Mouse (Mus musculus): Measurements from ENCODE around the gene Arl15. TPM values are rescaled to one million over a fixed set of nuclear protein-coding genes. Genes with fewer than 3 reads are reported as not detected.

Gene Arl15
- polyA plus RNA-seq, 1 experiment from 2014 or later, result 12.9 TPM

- Histone ChIP-seq H3K4me1 (peaks cover 37% of the 10 kb centered on the region), H3K36me3 (peaks cover 4% of the 10 kb centered on the region; the same call in 1 of the 2 replicates), H3K27ac (no peak overlapping the region), H3K4me3 (no peak overlapping the region), H3K9me3 (replicated peaks) (no peaks in the 10 kb centered on the region), H3K27me3 (ENCODE audit: low read depth, poor library complexity, severe bottlenecking) (no peaks in the 10 kb centered on the region)
- no peak for DNase-seq (ENCODE audit: low spot score)
- 85% methylated on average over 13 of the region's 13 CpGs for WGBS
Observed at GRCm38 (mm10) chr13:113854551-113855312, 60.4 kb downstream of the Arl15 start.

- DNase-seq (ENCODE audit: low spot score), result no peak
- 84% methylated on average over 4 of the region's 4 CpGs for WGBS
- Histone ChIP-seq H3K27ac (no peak overlapping the region), H3K4me1 (peaks cover 53% of the 10 kb centered on the region), H3K4me3 (no peak overlapping the region), H3K9me3 (replicated peaks) (no peaks in the 10 kb centered on the region), H3K27me3 (ENCODE audit: low read depth, poor library complexity, severe bottlenecking) (no peaks in the 10 kb centered on the region), H3K36me3 (no peaks in the 10 kb centered on the region)
Observed at GRCm38 (mm10) chr13:113856946-113857345, 62.6 kb downstream of the Arl15 start.

GRCm38 (mm10) chr13:113858667-113859391 lies 64.5 kb downstream of the Arl15 start:
- no peaks in the 10 kb centered on the region for H3K9me3 ChIP-seq (replicated peaks)
- 75% methylated on average over 13 of the region's 13 CpGs for WGBS
- no peak overlapping the region for H3K4me3 ChIP-seq
- H3K4me1 ChIP-seq, result peaks cover 57% of the 10 kb centered on the region
- H3K27me3 ChIP-seq (ENCODE audit: low read depth, poor library complexity, severe bottlenecking), result no peaks in the 10 kb centered on the region
- H3K36me3 ChIP-seq, result no peaks in the 10 kb centered on the region
- peak overlapping the region; percentile 67; the same call in 1 of the 2 replicates for H3K27ac ChIP-seq
- DNase-seq (ENCODE audit: low spot score), result no peak

- H3K27ac ChIP-seq, result no peak overlapping the region
- no peaks in the 10 kb centered on the region for H3K36me3 ChIP-seq
- H3K4me3 ChIP-seq, result no peak overlapping the region
Observed at GRCm38 (mm10) chr13:113859392-113859776, 65.1 kb downstream of the Arl15 start.

GRCm38 (mm10) chr13:113860816-113861215 lies 66.5 kb downstream of the Arl15 start:
- H3K4me3 ChIP-seq, result no peak overlapping the region
- no peaks in the 10 kb centered on the region for H3K36me3 ChIP-seq
- H3K27ac ChIP-seq, result peak overlapping the region; percentile 74
- H3K4me1 ChIP-seq, result peaks cover 44% of the 10 kb centered on the region
- WGBS, result 77% methylated on average over 4 of the region's 4 CpGs
- H3K27me3 ChIP-seq (ENCODE audit: low read depth, poor library complexity, severe bottlenecking), result no peaks in the 10 kb centered on the region
- no peaks in the 10 kb centered on the region for H3K9me3 ChIP-seq (replicated peaks)
- DNase-seq (ENCODE audit: low spot score), result no peak

More at GRCm38 (mm10) chr13:113859392-113859776, 65.1 kb downstream of the Arl15 start:
- no peak for DNase-seq (ENCODE audit: low spot score)
- no peaks in the 10 kb centered on the region for H3K27me3 ChIP-seq (ENCODE audit: low read depth, poor library complexity, severe bottlenecking)
- WGBS, result 90% methylated on average over 11 of the region's 11 CpGs
- no peaks in the 10 kb centered on the region for H3K9me3 ChIP-seq (replicated peaks)
- peaks cover 57% of the 10 kb centered on the region for H3K4me1 ChIP-seq

GRCm38 (mm10) chr13:113861231-113861630 lies 66.9 kb downstream of the Arl15 start:
- no peaks in the 10 kb centered on the region for H3K27me3 ChIP-seq (ENCODE audit: low read depth, poor library complexity, severe bottlenecking)
- 95% methylated on average over 9 of the region's 9 CpGs for WGBS
- H3K4me3 ChIP-seq, result no peak overlapping the region
- H3K27ac ChIP-seq, result peak overlapping the region; percentile 74
- no peaks in the 10 kb centered on the region for H3K36me3 ChIP-seq
- H3K4me1 ChIP-seq, result peaks cover 42% of the 10 kb centered on the region
- no peaks in the 10 kb centered on the region for H3K9me3 ChIP-seq (replicated peaks)
- DNase-seq (ENCODE audit: low spot score), result no peak

- Histone ChIP-seq H3K4me3 (no peak overlapping the region), H3K27me3 (ENCODE audit: low read depth, poor library complexity, severe bottlenecking) (no peaks in the 10 kb centered on the region), H3K36me3 (no peaks in the 10 kb centered on the region), H3K9me3 (replicated peaks) (no peaks in the 10 kb centered on the region), H3K4me1 (peaks cover 37% of the 10 kb centered on the region), H3K27ac (no peak overlapping the region)
- no peak for DNase-seq (ENCODE audit: low spot score)
- 86% methylated on average over 10 of the region's 10 CpGs for WGBS
Observed at GRCm38 (mm10) chr13:113862951-113863350, 68.6 kb downstream of the Arl15 start.

GRCm38 (mm10) chr13:113863688-113864087 lies 69.4 kb downstream of the Arl15 start:
- no peaks in the 10 kb centered on the region for H3K9me3 ChIP-seq (replicated peaks)
- H3K36me3 ChIP-seq, result no peaks in the 10 kb centered on the region
- no peaks in the 10 kb centered on the region for H3K27me3 ChIP-seq (ENCODE audit: low read depth, poor library complexity, severe bottlenecking)
- no peak overlapping the region for H3K27ac ChIP-seq
- H3K4me1 ChIP-seq, result peaks cover 30% of the 10 kb centered on the region
- 84% methylated on average over 10 of the region's 10 CpGs for WGBS
- no peak for DNase-seq (ENCODE audit: low spot score)
- no peak overlapping the region for H3K4me3 ChIP-seq

- DNase-seq (ENCODE audit: low spot score), result no peak
- no peaks in the 10 kb centered on the region for H3K9me3 ChIP-seq (replicated peaks)
- 70% methylated on average over 7 of the region's 7 CpGs for WGBS
- no peak overlapping the region for H3K4me3 ChIP-seq
- H3K27ac ChIP-seq, result no peak overlapping the region
- H3K27me3 ChIP-seq (ENCODE audit: low read depth, poor library complexity, severe bottlenecking), result no peaks in the 10 kb centered on the region
- H3K36me3 ChIP-seq, result no peaks in the 10 kb centered on the region
- peaks cover 25% of the 10 kb centered on the region for H3K4me1 ChIP-seq
Observed at GRCm38 (mm10) chr13:113864278-113864677, 70.0 kb downstream of the Arl15 start.

- Histone ChIP-seq H3K4me1 (peaks cover 24% of the 10 kb centered on the region), H3K4me3 (no peak overlapping the region), H3K9me3 (replicated peaks) (no peaks in the 10 kb centered on the region), H3K27me3 (ENCODE audit: low read depth, poor library complexity, severe bottlenecking) (no peaks in the 10 kb centered on the region), H3K27ac (no peak overlapping the region), H3K36me3 (no peaks in the 10 kb centered on the region)
- 63% methylated on average over 1 of the region's 1 CpGs for WGBS
- DNase-seq (ENCODE audit: low spot score), result peak; percentile 88
Observed at GRCm38 (mm10) chr13:113864893-113865292, 70.6 kb downstream of the Arl15 start.

- WGBS, result 63% methylated on average over 6 of the region's 6 CpGs
- Histone ChIP-seq H3K27me3 (ENCODE audit: low read depth, poor library complexity, severe bottlenecking) (no peaks in the 10 kb centered on the region), H3K36me3 (no peaks in the 10 kb centered on the region), H3K27ac (no peak overlapping the region), H3K9me3 (replicated peaks) (no peaks in the 10 kb centered on the region), H3K4me3 (no peak overlapping the region), H3K4me1 (peaks cover 21% of the 10 kb centered on the region)
- no peak for DNase-seq (ENCODE audit: low spot score)
Observed at GRCm38 (mm10) chr13:113865378-113865777, 71.1 kb downstream of the Arl15 start.

GRCm38 (mm10) chr13:113865806-113866205 lies 71.5 kb downstream of the Arl15 start:
- H3K4me3 ChIP-seq, result no peak overlapping the region
- 42% methylated on average over 7 of the region's 7 CpGs for WGBS
- H3K4me1 ChIP-seq, result peaks cover 21% of the 10 kb centered on the region
- no peak overlapping the region for H3K27ac ChIP-seq
- peak; percentile 68 for DNase-seq (ENCODE audit: low spot score)
- H3K9me3 ChIP-seq (replicated peaks), result no peaks in the 10 kb centered on the region
- no peaks in the 10 kb centered on the region for H3K36me3 ChIP-seq
- H3K27me3 ChIP-seq (ENCODE audit: low read depth, poor library complexity, severe bottlenecking), result no peaks in the 10 kb centered on the region

- Histone ChIP-seq H3K4me1 (peaks cover 27% of the 10 kb centered on the region), H3K27ac (no peak overlapping the region), H3K9me3 (replicated peaks) (no peaks in the 10 kb centered on the region), H3K27me3 (ENCODE audit: low read depth, poor library complexity, severe bottlenecking) (no peaks in the 10 kb centered on the region), H3K36me3 (no peaks in the 10 kb centered on the region), H3K4me3 (no peak overlapping the region)
- DNase-seq (ENCODE audit: low spot score), result no peak
- WGBS, result 84% methylated on average over 2 of the region's 2 CpGs
Observed at GRCm38 (mm10) chr13:113867736-113868135, 73.4 kb downstream of the Arl15 start.
